Mouse (Mus musculus): ENCODE results near the gene Cntnap5a.
"Not testable (repeated sequence)": the region's sequence is repeated elsewhere in the genome, so short reads cannot be mapped to it uniquely, and the experiment has no call there.

DNA sequence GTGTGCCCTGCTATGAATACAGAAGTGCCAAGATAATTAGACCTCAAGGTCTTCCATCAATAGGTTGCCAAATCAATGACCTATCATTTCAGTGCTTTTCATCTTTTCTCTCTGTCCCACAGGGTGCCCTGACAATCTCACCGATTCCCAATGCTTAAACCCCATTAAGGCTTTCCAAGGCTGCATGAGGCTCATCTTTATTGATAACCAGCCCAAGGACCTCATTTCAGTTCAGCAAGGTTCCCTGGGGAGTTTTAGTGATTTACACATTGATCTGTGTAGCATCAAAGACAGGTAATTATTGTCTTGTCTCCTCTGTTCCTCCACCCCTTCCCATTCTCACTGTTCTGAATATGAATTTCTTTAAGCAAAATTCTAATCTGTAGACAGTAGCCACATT lies 503.6 kb downstream of the Cntnap5a start:
- TF ChIP-seq CTCF (IDR thresholded peaks at IDR 0.05); POLR2A (IDR thresholded peaks at IDR 0.05; ENCODE audit: insufficient read depth, low read depth, low read length): not testable (repeated sequence)
